Mouse (Mus musculus) heart, postnatal 0 days (tissue): Measurements from ENCODE around the gene Magt1.

ENCODE experiments used
- CTCF ChIP-seq: IDR thresholded peaks from 2 replicates; pipeline ENCODE4 v1.5.1; 2016; ENCODE audit warnings: antibody characterized with exemption, control low read depth, low read depth
- EP300 ChIP-seq: IDR thresholded peaks from 2 replicates; pipeline ENCODE4 v1.6.1; 2016; ENCODE audit warnings: antibody characterized with exemption, low read depth

- no peak for TF ChIP-seq EP300
- no peak for TF ChIP-seq CTCF
Measured at GRCm38 (mm10) chrX:105926121-105926735, 85.5 kb downstream of the Magt1 start.
